Mouse (Mus musculus) erythroblast, embryonic 14.5 days (primary cell): ENCODE data around the gene Vmn1r169.
"Not testable (repeated sequence)": the region's sequence is repeated elsewhere in the genome, so short reads cannot be mapped to it uniquely, and the experiment has no call there.

Experiments
- GATA1 ChIP-seq: IDR thresholded peaks from 2 replicates; pipeline ENCODE4 v1.6.1; 2012; ENCODE audit warnings: low read length, inconsistent platforms, mixed read lengths
- TAL1 ChIP-seq: IDR thresholded peaks from 3 replicates; pipeline ENCODE4 v1.6.1; 2012; ENCODE audit warnings: low read length, inconsistent platforms, mixed read lengths

- not testable (repeated sequence) for TF ChIP-seq TAL1, GATA1
Observed at GRCm38 (mm10) chr7:23575226-23575625, at the start of gene Vmn1r169.
